Mouse (Mus musculus) midbrain, embryonic 10.5 days (tissue): Measurements from ENCODE around the gene Clcnka. TPM values are rescaled to one million over a fixed set of nuclear protein-coding genes. Genes with fewer than 3 reads are reported as not detected.

Source experiments
- DNase-seq: peaks from one replicate; pipeline ENCODE4 v3.0.0-alpha.2; 2017; ENCODE audit warnings: low spot score
- H3K27ac ChIP-seq: fragments of 300-500 bp; sonication (generic); replicated peaks from 2 replicates; pipeline ENCODE4 v1.5.1; 2016; ENCODE audit warnings: mild to moderate bottlenecking
- H3K27me3 ChIP-seq: fragments of 300-500 bp; sonication (generic); 2 replicates; pipeline ENCODE4 v1.6.1; 2016; ENCODE audit warnings: low read depth, mild to moderate bottlenecking; ENCODE audit not compliant: poor library complexity, severe bottlenecking
- H3K36me3 ChIP-seq: fragments of 300-500 bp; sonication (generic); 2 replicates; pipeline ENCODE4 v1.6.1; 2016; ENCODE audit warnings: mild to moderate bottlenecking, moderate library complexity
- H3K4me1 ChIP-seq: fragments of 300-500 bp; sonication (generic); 2 replicates; pipeline ENCODE4 v1.6.1; 2016
- H3K4me3 ChIP-seq: fragments of 300-500 bp; sonication (generic); 2 replicates; pipeline ENCODE4 v1.5.1; 2016; ENCODE audit warnings: mild to moderate bottlenecking, moderate library complexity
- H3K9me3 ChIP-seq: fragments of 300-500 bp; sonication (generic); replicated peaks from 2 replicates; pipeline ENCODE4 v1.6.1; 2016; ENCODE audit warnings: mild to moderate bottlenecking
- WGBS: fragments of 180-500 bp; shearing (Covaris S2); methylation state at CpG from one replicate; pipeline ENCODE4 v1.1.7; 2016; 5-methylcytosine and 5-hydroxymethylcytosine counted together
- polyA plus RNA-seq: library from polyadenylated mRNA; unstranded; fragments of >200 nt; fragmentation: Nextera tagmentation; extraction: Ambion mirVana; gene quantifications from 2 replicates; pipeline ENCODE4 v1.2.1, GENCODE M21; 2016

Clcnka gene
- not detected in 2 replicates for polyA plus RNA-seq

DNA sequence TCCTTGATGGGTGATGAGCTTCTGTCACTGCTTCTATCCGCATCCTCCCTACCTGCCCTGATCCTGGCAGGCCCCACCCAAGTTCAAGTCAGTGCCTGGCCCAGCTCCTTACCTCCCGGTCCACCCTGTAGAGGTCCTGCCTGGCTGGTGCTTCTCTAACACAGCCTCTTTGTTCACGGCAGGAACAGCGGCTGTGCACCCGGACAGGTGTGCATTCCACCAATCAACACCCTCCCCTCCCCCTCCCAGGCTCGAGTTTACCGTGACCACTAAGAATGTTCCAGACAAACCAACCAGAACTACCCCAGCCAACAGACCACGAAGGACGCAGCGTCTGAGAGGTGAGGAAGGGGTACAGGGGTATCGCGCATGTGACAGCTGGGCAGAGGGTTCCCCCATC lies at the start of gene Clcnka:
Clcnka (minus strand) TSS at position 180 of the 400 bp plus-strand sequence.
- no peak within 1 kb of the TSS for H3K27ac ChIP-seq
- no peaks in the 10 kb centered on the region for H3K9me3 ChIP-seq
- no peak within 1 kb of the TSS for H3K4me3 ChIP-seq
- H3K27me3 ChIP-seq, result peaks cover 40% of the 10 kb centered on the region
- 70% methylated on average over 12 of the region's 12 CpGs for WGBS
- H3K4me1 ChIP-seq, result peaks cover 8% of the 10 kb centered on the region
- no peaks in the 10 kb centered on the region for H3K36me3 ChIP-seq
- DNase-seq, result no peak

DNA sequence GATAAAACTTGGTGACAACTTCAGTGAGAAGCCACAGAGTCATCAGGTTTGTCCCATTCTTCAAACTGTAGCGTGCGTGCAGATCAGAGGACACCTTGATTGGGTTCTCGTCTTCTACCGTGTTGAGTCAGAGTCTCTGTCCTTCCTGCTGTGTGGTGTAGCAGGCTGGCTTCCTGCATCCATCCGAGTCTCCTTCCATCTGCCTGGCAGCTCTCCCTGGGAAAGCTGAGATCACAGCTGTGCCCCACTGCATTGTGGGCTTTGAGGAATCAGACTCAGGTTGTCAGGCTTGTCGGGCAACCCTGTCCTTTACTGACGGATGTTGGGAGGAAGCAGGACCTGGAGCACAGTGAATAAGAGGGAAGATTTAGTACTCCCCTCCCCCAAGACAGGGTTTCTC lies 47.7 kb upstream of the Clcnka start:
- H3K27ac ChIP-seq, result no peak overlapping the region
- no peaks in the 10 kb centered on the region for H3K27me3 ChIP-seq
- peaks cover 51% of the 10 kb centered on the region for H3K36me3 ChIP-seq
- WGBS, result 81% methylated on average over 7 of the region's 7 CpGs
- H3K9me3 ChIP-seq, result no peaks in the 10 kb centered on the region
- 0 out of 2 replicates have a peak overlapping the region, but pooled peaks have one; percentile 97 for H3K4me3 ChIP-seq
- H3K4me1 ChIP-seq, result peaks cover 25% of the 10 kb centered on the region
- no peak for DNase-seq

DNA sequence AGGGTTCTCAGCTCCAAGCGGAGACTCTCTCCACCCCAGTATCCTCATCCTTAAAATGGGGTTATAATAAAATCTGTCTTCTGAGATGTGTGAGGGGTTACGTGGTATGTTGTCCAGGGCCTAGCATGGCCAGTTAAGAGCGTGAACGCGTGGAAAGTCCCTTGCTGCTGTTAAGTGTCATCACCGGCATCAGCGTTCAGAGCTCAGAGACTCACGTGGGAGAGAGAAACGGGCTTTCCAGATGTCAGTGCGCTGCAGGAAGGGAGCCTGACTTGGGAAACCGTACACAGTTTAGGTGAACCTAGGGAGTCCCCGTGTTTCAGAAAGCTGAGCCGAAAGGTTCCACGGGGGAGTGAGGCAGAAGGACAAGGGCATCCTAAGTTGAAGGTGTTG lies 46.8 kb upstream of the Clcnka start:
- Histone ChIP-seq H3K9me3 (no peaks in the 10 kb centered on the region), H3K4me1 (peaks cover 27% of the 10 kb centered on the region), H3K4me3 (peak overlapping the region; percentile 97), H3K27ac (peak overlapping the region; percentile 96), H3K36me3 (peaks cover 42% of the 10 kb centered on the region), H3K27me3 (no peaks in the 10 kb centered on the region)
- DNase-seq, result no peak
- WGBS, result 23% methylated on average over 14 of the region's 14 CpGs

DNA sequence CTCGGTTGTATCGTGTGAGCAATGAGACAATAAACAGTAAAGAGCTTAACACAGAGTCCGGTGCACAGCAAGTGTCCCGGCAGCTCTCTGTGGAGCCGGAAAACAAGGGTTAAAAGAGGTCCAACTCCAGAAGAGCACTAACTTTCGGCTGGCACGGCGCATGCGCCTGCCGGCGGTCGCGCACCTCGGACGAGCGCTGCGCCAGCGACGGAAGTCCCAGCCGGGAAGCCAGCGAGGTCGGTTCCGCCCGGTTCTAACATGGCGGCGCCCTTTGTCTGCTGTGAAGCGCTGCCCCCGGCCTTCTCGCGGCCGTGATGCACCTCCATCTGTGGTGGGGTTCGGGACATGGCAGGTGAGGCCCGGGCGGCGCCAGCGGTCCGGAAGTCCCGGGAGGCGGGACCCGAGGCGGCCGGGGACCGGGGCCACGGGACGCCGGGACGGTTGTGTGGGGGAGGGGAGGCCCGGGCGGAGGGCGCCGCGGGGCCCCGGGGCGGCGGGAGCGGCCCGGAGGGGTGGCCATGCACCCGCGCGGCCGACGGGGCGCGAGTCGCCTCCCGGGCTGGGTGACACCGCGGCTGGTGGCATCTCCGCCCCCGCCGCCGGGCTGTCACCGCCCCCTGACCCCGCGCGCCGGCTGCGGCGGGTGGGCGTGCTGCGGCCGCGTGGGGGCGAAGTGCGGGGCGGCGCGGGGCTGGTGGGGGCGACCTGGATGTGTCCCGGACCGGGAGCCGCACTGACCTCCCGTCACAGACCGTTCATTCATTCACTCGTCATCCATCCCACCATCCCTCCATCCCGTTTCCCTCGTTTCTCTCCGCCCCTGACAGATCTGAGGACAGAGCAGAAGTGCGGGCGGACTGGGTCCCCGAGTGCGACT lies 46.2 kb upstream of the Clcnka start, which contains the start of gene Zbtb17:
Zbtb17 (plus strand) TSS at position 204 of the 877 bp plus-strand sequence.
- Histone ChIP-seq H3K4me1 (peaks cover 27% of the 10 kb centered on the region), H3K36me3 (peaks cover 36% of the 10 kb centered on the region), H3K27me3 (no peaks in the 10 kb centered on the region), H3K27ac (peak within 1 kb of the TSS; percentile 96), H3K9me3 (no peaks in the 10 kb centered on the region), H3K4me3 (peak within 1 kb of the TSS; percentile 97)
- WGBS, result under 1% methylated on average over 98 of the region's 102 CpGs
- peak; percentile 91 for DNase-seq

DNA sequence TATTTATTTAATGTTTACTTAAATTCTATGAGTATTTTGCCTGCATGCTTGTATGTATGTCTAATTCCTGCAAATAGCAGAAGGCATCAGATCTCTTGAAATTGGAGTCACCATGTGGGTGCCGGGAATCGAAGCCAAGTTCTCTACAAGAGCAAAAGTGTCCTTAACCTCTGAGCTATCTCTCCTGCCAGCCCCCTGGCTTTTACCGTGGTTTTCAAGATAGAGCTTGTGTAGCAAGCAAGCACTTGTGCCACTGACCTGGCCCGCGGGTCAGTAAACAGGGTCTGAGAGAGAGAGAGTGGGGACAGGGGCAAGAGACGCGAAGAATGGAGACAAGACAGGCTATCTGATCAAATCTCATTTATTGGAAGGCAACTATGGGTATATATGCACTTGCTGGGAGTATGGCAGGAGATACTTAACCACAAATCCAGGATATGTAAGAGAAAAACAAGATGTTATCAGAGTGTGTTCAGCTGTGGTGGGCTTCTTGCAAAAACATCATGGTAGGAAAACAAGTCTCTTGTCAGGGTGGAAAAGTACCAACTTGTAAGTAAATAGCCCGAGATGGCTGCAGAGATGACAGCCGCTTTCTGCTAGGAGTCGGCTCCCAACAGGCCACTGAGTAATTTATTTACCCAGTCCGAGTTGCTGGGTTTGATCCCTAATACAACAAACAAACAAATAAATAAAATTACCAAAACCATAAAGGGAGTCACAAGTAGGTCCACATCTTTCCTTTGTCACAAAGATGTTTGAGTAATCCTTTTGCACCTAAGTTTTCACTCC lies 45.3 kb upstream of the Clcnka start:
- no peak for DNase-seq
- no peaks in the 10 kb centered on the region for H3K9me3 ChIP-seq
- H3K4me3 ChIP-seq, result peak overlapping the region; percentile 97
- H3K27me3 ChIP-seq, result no peaks in the 10 kb centered on the region
- H3K4me1 ChIP-seq, result peaks cover 27% of the 10 kb centered on the region
- WGBS, result 46% methylated on average over 11 of the region's 11 CpGs
- H3K36me3 ChIP-seq, result peaks cover 28% of the 10 kb centered on the region
- H3K27ac ChIP-seq, result peak overlapping the region; percentile 96

DNA sequence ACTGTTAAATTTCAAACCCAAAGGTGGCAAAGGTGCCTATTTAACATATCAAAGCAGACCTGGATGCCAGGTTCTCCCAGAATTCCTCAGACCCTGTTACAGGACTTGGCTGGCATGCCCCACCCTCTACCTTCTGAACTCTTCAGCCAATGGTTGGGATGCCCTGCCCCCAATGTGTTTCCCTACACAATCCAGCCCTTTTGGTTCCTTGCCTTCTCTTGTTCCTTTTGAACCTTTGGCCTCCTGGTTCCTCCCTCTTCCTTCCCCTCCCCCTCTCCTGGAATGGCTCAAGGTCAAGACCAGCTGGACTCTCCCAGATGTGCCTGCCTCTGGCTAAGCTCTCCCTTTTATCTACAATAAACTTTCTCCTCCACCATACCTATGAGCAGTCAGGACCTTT lies 42.4 kb upstream of the Clcnka start:
- no peaks in the 10 kb centered on the region for H3K9me3 ChIP-seq
- DNase-seq, result no peak
- no peaks in the 10 kb centered on the region for H3K36me3 ChIP-seq
- H3K4me3 ChIP-seq, result no peak overlapping the region
- H3K4me1 ChIP-seq, result peaks cover 20% of the 10 kb centered on the region
- H3K27ac ChIP-seq, result no peak overlapping the region
- H3K27me3 ChIP-seq, result no peaks in the 10 kb centered on the region

DNA sequence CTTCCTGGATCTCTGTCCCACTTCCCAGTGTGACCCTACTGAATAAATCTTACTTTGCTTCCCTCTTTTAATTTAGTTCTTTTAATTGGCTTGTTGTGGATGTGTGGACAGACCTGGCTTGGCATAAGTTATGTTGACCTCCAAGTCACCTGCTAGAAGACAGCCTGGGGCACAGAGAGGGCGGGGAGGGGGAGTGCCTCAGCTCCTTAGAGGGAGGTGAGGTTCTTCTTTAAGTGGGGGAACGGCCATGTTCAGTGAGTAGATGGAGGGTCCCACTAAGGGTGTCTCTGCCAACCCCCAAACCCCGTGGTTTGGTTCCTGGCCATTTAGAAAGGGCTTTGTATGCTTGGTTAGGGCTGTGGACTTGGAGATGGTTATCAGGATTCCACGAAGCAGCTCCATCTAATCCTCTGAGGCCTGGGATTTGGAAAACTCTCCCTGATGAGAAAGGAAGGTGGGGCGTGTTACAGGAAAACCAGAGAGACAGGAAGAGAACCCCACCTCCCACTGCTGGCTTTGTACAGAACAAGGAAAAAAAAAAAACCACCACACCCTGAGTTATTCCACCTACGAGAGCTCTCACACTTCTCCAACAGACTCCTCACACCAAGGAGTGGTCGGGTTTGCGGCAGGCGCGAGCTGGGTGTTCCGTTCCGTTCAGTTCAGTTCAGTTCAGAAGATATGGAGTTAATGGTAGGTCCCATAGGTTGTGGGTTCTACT lies 40.7 kb upstream of the Clcnka start:
- Histone ChIP-seq H3K4me1 (peaks cover 10% of the 10 kb centered on the region), H3K4me3 (no peak overlapping the region), H3K27me3 (no peaks in the 10 kb centered on the region), H3K9me3 (no peaks in the 10 kb centered on the region), H3K27ac (no peak overlapping the region), H3K36me3 (no peaks in the 10 kb centered on the region)
- no peak for DNase-seq
- WGBS, result 85% methylated on average over 12 of the region's 12 CpGs

DNA sequence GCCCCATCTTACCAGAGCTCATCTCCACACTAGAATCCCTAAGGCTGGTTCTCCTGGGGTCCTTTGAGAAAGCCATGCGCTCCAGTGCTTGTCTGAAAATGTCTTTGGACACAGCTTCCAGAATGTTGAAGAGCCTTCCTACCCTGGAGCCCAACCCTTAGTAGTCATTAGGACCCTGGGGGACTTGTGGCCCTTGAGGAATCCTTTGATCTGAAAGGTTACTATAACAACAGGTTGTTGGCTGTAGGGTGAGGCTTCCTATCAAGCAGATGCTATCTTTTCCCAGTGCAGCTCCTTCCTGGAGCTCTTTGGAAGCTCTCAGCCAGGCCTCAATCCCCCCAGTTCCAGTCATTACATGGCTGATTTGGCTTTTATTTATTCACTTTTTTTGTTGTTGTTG lies 37.5 kb upstream of the Clcnka start, which contains the start of gene Srarp:
Srarp (minus strand) TSS at position 132 of the 400 bp plus-strand sequence.
- H3K36me3 ChIP-seq, result no peaks in the 10 kb centered on the region
- H3K27ac ChIP-seq, result no peak within 1 kb of the TSS
- no peak for DNase-seq
- H3K4me1 ChIP-seq, result 0 out of 2 replicates have a peak, but pooled peaks cover 3% of the 10 kb centered on the region
- no peak within 1 kb of the TSS for H3K4me3 ChIP-seq
- H3K9me3 ChIP-seq, result no peaks in the 10 kb centered on the region
- no peaks in the 10 kb centered on the region for H3K27me3 ChIP-seq
- 94% methylated on average over 1 of the region's 1 CpGs for WGBS

DNA sequence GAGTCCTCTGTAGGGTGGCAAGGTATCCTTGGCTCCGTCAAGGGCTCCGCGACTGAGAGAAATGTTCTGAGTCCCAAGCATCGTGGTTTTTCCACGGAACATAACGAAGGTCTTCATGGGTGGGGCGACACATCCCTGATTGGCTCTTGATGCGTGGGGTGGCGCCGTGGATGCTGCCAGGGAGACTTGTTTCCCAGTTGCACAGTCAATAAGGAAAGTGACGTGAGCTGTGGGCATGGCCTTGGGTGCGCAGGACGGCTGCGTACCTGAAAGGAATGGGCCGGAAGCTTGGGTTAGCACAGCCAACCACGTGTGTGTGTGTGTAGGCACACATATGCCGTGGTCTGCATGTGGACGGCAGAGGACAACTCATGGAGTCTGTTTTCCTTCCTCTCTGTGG lies 34.7 kb upstream of the Clcnka start:
- Histone ChIP-seq H3K27ac (no peak overlapping the region), H3K36me3 (no peaks in the 10 kb centered on the region), H3K27me3 (0 out of 2 replicates have a peak, but pooled peaks cover 2% of the 10 kb centered on the region), H3K9me3 (no peaks in the 10 kb centered on the region), H3K4me3 (no peak overlapping the region), H3K4me1 (no peaks in the 10 kb centered on the region)
- DNase-seq, result no peak
- WGBS, result 85% methylated on average over 18 of the region's 18 CpGs

DNA sequence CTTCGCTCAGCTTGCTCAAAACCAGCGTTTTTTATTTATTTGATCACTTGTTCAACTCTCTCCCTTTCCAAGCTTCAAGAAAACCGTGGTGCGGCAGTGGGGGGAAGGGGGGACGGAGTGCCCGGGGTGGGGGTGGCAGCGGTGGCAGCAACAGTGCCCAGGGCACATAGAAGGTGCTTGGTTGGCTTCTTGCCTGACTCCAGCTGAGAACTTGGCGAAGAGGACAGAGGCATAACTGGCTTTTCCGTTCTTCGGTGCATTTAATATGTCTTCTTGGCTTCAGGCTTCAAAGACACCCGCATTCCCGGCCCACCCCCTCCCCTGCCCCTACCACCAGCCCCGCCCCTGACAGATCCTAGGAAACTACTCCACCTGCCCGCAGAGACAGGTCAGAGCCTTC lies 34.1 kb upstream of the Clcnka start:
- no peaks in the 10 kb centered on the region for H3K36me3 ChIP-seq
- peaks cover 8% of the 10 kb centered on the region for H3K27me3 ChIP-seq
- no peak for DNase-seq
- H3K9me3 ChIP-seq, result no peaks in the 10 kb centered on the region
- H3K27ac ChIP-seq, result no peak overlapping the region
- H3K4me3 ChIP-seq, result no peak overlapping the region
- WGBS, result 76% methylated on average over 14 of the region's 14 CpGs
- H3K4me1 ChIP-seq, result no peaks in the 10 kb centered on the region

DNA sequence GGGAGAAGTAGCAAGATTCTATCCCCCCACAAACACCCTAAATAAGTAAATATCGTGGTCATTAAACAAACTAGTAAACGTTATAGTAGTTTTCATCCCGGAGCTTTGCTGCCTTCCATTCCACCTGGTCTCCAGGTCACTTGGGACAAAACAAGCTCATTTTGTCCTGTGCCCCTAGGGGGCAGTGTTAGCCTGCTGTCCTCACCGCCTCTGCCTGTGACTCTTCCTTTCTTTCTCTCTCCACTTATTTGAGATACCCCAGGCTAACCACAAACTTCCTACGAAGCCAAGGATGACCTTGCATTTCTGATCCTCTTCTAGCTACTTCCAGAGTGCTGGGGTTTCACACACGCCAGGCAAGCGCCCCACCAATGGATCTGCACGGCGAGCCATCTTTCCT lies 32.5 kb upstream of the Clcnka start:
- no peak overlapping the region for H3K27ac ChIP-seq

DNA sequence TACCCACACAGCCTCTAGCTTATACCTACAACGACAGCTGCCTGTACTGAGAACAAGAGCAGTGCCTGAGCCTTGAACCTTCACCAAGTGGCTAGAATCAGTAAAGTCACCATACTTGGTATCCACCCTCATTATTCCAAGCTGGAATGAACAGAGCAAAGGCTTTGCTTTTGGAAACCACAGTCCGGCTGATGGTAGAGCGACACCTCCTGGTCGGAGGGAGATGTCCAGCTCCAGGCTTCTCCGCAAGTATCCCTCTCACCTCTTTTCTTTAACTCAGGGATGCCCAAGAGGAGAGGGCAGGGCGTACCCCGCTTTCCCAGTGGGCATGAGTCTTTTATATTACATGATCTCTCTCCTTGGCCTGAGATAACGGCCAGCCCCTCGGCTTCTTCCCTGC lies 31.3 kb upstream of the Clcnka start:
- Histone ChIP-seq H3K36me3 (no peaks in the 10 kb centered on the region), H3K9me3 (no peaks in the 10 kb centered on the region), H3K27me3 (peaks cover 36% of the 10 kb centered on the region), H3K4me3 (no peak overlapping the region), H3K4me1 (peaks cover 18% of the 10 kb centered on the region), H3K27ac (no peak overlapping the region)
- WGBS, result 52% methylated on average over 9 of the region's 9 CpGs
- DNase-seq, result no peak

More for the DNA sequence above, 32.5 kb upstream of the Clcnka start:
- peaks cover 24% of the 10 kb centered on the region for H3K27me3 ChIP-seq
- H3K4me3 ChIP-seq, result no peak overlapping the region
- no peaks in the 10 kb centered on the region for H3K9me3 ChIP-seq
- peak; percentile 62 for DNase-seq
- peaks cover 6% of the 10 kb centered on the region for H3K4me1 ChIP-seq
- H3K36me3 ChIP-seq, result no peaks in the 10 kb centered on the region
- 49% methylated on average over 9 of the region's 9 CpGs for WGBS
